Mouse (Mus musculus) liver, adult 2 months (tissue): ENCODE measurements around the gene 1700030K09Rik.

Source experiments
- CTCF ChIP-seq: fragments of 200-500 bp; IDR thresholded peaks from 2 replicates; pipeline ENCODE4 v1.5.1; 2011; ENCODE audit warnings: low read depth, low read length, control low read depth
- POLR2A ChIP-seq: fragments of 200-500 bp; IDR thresholded peaks from 2 replicates; pipeline ENCODE4 v1.6.1; 2011; ENCODE audit warnings: low read length, control low read depth; ENCODE audit not compliant: insufficient read depth; ENCODE audit errors: extremely low read depth

DNA sequence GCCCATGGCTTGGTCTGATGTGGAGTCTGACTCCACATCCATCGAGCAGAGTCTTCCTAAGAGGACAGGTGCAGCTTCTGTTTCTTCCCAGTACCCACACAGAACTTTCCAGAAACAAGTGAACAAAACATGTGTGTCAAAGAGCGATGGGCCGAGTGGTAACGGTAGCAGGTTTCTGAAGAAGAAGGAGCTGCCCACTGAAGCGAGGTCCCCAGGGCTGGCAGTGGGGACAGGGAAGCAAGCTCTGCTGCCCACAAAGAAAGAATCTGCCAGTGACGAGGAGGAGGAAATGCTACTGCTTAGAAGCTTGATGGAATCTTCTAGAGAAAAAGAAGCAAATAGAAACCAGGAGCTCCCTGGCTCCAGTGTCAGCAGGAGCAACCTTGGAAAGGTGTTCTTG is 1.4 kb downstream of the 1700030K09Rik start:
- TF ChIP-seq CTCF, result no peak
- TF ChIP-seq POLR2A, result no peak
